Mouse (Mus musculus): ENCODE measurements around the gene Rbm43.

- no peak for TF ChIP-seq E2F4 (IDR thresholded peaks at IDR 0.05; ENCODE audit: insufficient replicate concordance, low read depth, low read length)
- no peak for TF ChIP-seq TCF12 (IDR thresholded peaks at IDR 0.05; ENCODE audit: low read depth, low read length)
- no peak for TF ChIP-seq RCOR1 (conservative IDR thresholded peaks at IDR 0.05; ENCODE audit: low read depth, low read length)
- no peak for TF ChIP-seq CTCF (conservative IDR thresholded peaks at IDR 0.05 in 1 of 2, IDR thresholded peaks at IDR 0.05 in 1 of 2; ENCODE audit: low read depth in 2 of 2, low read length in 2 of 2)
- no peak for TF ChIP-seq GABPA (IDR thresholded peaks at IDR 0.05; ENCODE audit: insufficient replicate concordance, low read depth, low read length)
- no peak for TF ChIP-seq EP300 (IDR thresholded peaks at IDR 0.05; ENCODE audit: low read length)
- no peak for TF ChIP-seq SIN3A (IDR thresholded peaks at IDR 0.05; ENCODE audit: low read length)
- no peak for TF ChIP-seq ETS1 (conservative IDR thresholded peaks at IDR 0.05; ENCODE audit: low read depth, low read length)
- no peak for TF ChIP-seq RAD21 (IDR thresholded peaks at IDR 0.05; ENCODE audit: low read depth, low read length)
Observed at GRCm38 (mm10) chr2:51948105-51948830, 13.3 kb upstream of the Rbm43 start.
